Mouse (Mus musculus) adrenal gland, adult (tissue): Measurements from ENCODE around the gene Cd300lg.

ENCODE experiments used
- DNase-seq, 2 experiments: peaks; one replicate each; pipeline ENCODE4 v3.0.0; 2022 to 2023; ENCODE audit warnings: low spot score in 1 of 2; ENCODE audit not compliant: inconsistent age in 2 of 2

The Cd300lg gene

GRCm38 (mm10) chr11:102041350-102041949, at the start of gene Cd300lg:
Cd300lg (plus strand) TSS chr11:102041509.
- DNase-seq, result peak in 1 of 2 experiments; percentile 32

DNA sequence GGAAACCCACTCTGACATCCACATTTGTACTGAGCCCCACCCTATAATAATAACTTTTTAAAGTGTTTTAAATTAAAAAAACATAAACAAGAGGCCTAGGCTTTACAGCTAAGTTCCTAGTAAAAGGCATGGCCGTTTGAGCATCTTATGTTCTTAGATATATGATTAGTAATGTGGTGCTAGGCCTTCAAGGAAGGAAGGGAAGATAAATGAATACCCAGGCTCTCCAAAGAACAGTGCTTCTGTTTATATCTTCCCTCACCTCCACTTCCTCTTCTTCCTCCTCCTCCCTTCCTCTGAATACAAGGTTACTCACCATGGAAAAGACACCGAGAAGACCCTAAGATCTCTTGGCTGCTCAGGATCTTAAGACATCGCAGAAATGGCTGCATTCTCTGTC, 49.5 kb upstream of the Cd300lg start:
- DNase-seq, result no peak

DNA sequence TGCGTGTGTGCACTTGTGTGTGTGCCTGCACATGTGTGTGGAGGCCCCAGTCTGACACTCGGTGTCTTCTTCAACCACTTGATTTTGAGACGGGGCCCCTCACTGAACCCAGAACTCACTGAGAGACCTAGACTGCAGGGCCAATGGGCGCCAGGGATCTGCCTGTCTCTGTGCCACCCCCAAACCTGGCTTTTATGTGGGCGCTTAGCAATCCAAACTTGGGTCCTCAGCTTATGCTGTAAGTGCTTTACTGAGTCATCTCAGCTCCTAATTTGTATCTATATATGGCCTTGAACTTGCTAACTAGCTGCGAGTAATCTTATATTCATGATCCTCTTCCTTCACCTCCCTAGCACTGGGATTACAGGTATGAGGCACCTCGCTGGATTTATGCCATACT, 48.9 kb upstream of the Cd300lg start:
- no peak for DNase-seq

GRCm38 (mm10) chr11:101994100-101994499, 47.2 kb upstream of the Cd300lg start:
- no peak for DNase-seq

GRCm38 (mm10) chr11:101995938-101996337, 45.4 kb upstream of the Cd300lg start:
- DNase-seq, result no peak

DNA sequence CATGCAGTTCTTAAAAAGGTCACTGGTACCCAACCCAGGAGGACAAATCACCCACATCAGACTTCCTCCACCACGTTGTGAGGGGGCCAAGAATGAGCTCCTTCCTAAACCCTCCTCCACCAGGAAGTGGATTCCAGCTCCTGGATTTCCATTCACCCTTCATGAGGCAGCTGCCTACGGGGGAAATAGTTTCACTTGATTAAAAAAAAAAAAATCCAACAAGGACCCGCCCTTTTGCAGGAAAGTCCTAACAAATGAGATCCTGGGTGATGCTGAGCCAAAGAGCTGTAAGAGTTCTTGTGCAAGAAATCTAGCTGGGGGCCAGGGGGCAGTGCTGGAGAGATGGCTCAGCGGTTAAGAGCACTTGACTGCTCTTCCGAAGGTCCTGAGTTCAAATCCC, 43.1 kb upstream of the Cd300lg start:
- no peak for DNase-seq

- DNase-seq, result no peak
These were observed 41.8 kb upstream of the Cd300lg start for GRCm38 (mm10) chr11:101999466-101999865.

DNA sequence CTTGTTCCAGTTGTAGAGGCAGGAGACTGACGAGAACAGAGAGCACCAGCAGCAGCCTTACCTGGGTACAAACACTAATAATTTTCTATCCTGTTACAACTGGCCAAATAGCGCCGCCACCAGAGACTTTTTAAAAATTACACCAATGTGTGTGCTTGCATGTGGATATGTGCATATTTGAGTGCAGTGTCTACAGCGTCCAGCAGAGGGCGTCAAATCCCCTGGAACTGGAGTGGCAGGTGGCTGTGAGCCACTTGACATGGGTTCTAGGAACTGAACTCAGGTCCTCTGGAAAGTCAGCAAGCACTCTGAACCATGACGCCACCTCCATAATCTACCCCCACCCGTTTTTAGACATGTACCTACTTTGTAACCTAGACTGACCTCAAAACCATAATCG, 37.1 kb upstream of the Cd300lg start:
- no peak for DNase-seq

GRCm38 (mm10) chr11:102006271-102006670, 35.0 kb upstream of the Cd300lg start:
- peak in 1 of 2 experiments; percentile 54 for DNase-seq

DNA sequence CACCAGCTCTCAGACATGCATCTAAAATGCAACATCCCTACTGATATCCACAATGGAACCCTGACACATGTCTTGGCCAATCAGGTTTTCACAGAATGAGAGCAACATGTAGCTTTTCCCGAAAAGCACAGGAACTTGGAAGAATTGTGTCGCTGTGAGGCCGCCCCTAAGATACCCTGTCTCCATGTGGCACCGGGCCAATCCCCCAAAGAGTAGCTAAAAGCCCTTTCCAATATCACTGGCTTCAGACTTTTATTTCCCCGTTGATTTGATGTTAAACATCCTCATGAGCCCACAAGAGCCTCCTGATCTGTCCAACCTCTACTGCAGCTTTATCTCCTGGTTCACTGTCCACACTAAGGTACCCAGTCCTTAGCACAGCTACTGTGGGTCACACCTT, 34.6 kb upstream of the Cd300lg start:
- no peak for DNase-seq

- no peak for DNase-seq
These were observed 32.9 kb upstream of the Cd300lg start for GRCm38 (mm10) chr11:102008372-102008771.

DNA sequence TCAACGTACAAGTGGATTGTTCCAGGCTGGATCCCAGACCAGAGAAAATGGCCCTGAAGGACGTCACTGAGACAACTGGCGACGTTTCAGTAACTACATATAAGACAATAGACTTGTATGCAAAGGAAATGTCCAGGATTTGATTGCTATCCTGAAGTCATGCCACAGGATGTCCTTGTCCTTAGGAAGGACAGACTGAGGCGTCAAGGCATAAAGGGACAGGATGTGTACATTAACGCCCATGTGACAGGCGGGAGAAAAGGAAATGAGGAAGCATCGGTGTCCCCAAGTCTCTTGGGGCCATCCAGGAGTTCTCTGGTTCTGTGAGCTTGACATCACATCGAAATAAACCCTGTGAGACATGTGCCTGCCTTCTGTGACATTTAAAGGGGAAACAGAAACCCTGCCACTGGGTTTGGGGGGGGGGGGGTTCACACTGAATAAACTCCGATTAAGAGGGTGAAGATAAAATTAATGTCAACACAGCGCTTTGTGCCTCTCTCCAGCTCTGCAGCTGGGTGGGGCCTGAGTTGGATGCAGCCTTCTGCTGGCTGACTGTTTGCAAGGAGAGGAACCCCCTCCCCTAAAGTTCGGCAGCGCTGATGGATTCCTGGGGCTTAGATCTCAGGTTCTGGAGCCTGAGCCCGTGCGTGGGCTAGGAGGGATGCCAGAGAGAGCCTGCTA, 32.2 kb upstream of the Cd300lg start:
- DNase-seq, result no peak

- no peak for DNase-seq
These were observed 31.2 kb upstream of the Cd300lg start for GRCm38 (mm10) chr11:102010140-102010539.

GRCm38 (mm10) chr11:102011510-102011909, 29.8 kb upstream of the Cd300lg start:
- DNase-seq, result no peak

DNA sequence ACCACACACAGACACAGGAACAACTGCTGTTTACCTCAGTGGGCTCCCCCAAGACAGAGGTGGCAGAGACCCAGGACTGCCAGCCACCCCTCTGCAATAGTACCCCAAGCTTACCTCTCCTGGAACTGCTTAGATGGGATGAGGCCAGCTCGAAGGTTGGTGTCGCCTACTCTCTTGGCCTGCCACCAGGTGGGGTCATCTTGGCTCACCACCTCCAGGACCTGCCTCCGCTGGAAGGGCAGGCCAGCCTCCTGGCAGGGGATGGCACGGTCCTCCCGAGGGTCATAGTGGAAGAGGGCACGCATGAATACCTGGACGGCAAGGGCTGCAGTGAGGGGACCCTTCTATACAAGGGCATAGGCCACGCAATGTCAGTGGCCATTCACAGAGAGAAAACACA, 28.1 kb upstream of the Cd300lg start:
- DNase-seq, result no peak

DNA sequence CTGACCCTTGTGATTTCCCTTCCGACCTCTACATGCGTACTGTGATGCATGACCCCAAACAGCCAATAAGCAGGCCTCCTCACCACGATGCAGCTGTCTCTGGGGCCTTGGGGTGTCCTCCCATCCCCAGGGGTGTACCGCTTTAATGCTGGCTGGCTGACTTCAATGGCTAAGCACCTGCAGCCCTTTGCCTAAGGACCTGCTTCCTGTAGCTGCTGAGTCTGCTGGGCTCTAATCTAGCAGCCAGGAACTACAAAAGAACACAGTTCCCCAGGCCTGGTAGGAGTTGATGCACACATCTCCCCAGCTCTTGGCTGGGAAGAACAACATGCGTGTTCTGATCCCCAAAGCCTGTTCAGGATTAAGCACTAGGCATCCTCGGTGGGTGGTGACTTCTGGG, 25.8 kb upstream of the Cd300lg start:
- no peak for DNase-seq

GRCm38 (mm10) chr11:102016136-102016535, 25.2 kb upstream of the Cd300lg start:
- DNase-seq, result no peak

DNA sequence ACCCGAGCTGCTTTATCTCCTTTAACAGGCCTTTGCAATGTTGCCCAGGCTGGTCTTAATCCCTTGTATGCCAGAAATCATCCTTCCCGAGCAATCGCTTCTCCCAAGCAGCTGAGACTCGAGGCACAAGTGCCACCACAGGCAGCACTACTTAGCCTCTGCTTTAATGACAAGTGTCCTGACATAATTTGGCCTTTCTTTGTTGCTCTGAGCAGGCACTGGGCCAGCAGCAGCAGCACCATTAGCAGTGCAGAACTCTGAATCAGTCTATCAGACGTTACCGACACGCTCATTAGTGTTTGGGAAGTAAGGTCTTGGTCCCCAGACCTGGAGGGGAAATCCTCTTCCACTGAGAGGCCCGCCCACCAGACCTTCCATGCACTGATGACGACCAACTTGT, 21.6 kb upstream of the Cd300lg start:
- no peak for DNase-seq

GRCm38 (mm10) chr11:102021196-102021595, 20.1 kb upstream of the Cd300lg start:
- no peak for DNase-seq

DNA sequence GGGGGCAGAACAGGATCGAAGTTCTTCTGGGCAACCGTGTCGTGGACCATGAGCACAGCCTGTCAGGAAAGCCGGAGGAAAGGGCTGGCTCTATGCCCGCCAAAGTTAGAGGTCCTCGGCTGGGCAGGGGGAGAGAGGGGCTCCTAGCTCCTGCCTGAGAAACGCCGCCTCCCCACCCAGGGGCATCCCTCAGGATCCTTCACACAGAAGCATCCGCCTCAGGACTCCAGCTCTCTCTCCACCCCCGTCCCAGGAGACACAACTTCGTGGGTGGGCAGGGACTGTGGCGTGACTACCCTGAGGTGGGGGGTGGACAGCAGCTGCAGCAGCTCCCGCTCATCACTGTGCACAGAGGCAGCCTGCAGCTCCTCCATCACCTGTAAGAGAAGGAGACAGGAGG, 17.9 kb upstream of the Cd300lg start:
- no peak for DNase-seq

- DNase-seq, result peak; percentile 58 to 62
These were observed 17.1 kb upstream of the Cd300lg start for GRCm38 (mm10) chr11:102024084-102024758.

GRCm38 (mm10) chr11:102024875-102025274, 16.4 kb upstream of the Cd300lg start:
- DNase-seq, result no peak
